Mouse (Mus musculus) MEL (cell line): ENCODE data around the gene Olfr1308. TPM values are rescaled to one million over a fixed set of nuclear protein-coding genes. Genes with fewer than 3 reads are reported as not detected.

Experiments
- DNase-seq: peaks from one replicate; pipeline ENCODE4 v3.0.0; 2011; ENCODE audit warnings: low read depth, low spot score
- H3K27ac ChIP-seq: 2 replicates; pipeline ENCODE4 v1.5.1; 2012; ENCODE audit warnings: low read depth, mild to moderate bottlenecking, control low read depth, low read length, moderate library complexity; ENCODE audit not compliant: control insufficient read depth
- H3K27me3 ChIP-seq, 2 experiments: fragments of 150-350 bp in 1 of 2; sonication (generic) in 1 of 2; 2 replicates each; pipeline ENCODE4 v1.6.1; 2012; ENCODE audit warnings: low read length in 2 of 2, mild to moderate bottlenecking in 2 of 2, improper control_type of control experiment in 1 of 2, moderate library complexity in 1 of 2; ENCODE audit not compliant: insufficient read depth in 2 of 2, control insufficient read depth in 1 of 2
- H3K36me3 ChIP-seq, 2 experiments: 2 replicates each; pipeline ENCODE4 v1.6.1; 2012 to 2014; ENCODE audit warnings: low read length in 2 of 2, improper control_type of control experiment in 1 of 2, inconsistent platforms in 1 of 2, mild to moderate bottlenecking in 1 of 2; ENCODE audit not compliant: insufficient read depth in 2 of 2, control insufficient read depth in 1 of 2
- H3K4me1 ChIP-seq, 2 experiments: fragments of 150-350 bp in 1 of 2; sonication (generic) in 1 of 2; 2 replicates each; pipeline ENCODE4 v1.6.1; 2012; ENCODE audit warnings: low read length in 2 of 2, improper control_type of control experiment in 1 of 2, mild to moderate bottlenecking in 1 of 2; ENCODE audit not compliant: insufficient read depth in 2 of 2, control insufficient read depth in 1 of 2
- H3K4me3 ChIP-seq, 2 experiments: fragments of 150-350 bp in 1 of 2; sonication (generic) in 1 of 2; 2 replicates each; pipeline ENCODE4 v1.5.1; 2012; ENCODE audit warnings: low read depth in 2 of 2, low read length in 2 of 2, mild to moderate bottlenecking in 2 of 2, moderate library complexity in 2 of 2, control low read depth in 1 of 2, improper control_type of control experiment in 1 of 2; ENCODE audit not compliant: control insufficient read depth in 1 of 2, insufficient read depth in 1 of 2
- H3K79me2 ChIP-seq: 2 replicates; pipeline ENCODE4 v1.6.1; 2012; ENCODE audit warnings: mild to moderate bottlenecking, low read length, moderate library complexity; ENCODE audit not compliant: control insufficient read depth, poor library complexity, insufficient read depth
- H3K9ac ChIP-seq: 2 replicates; pipeline ENCODE4 v1.6.1; 2012; ENCODE audit warnings: low read depth, mild to moderate bottlenecking, control low read depth, low read length, moderate library complexity; ENCODE audit not compliant: control insufficient read depth, poor library complexity, severe bottlenecking
- H3K9me3 ChIP-seq: fragments of 150-350 bp; sonication (generic); replicated peaks from 2 replicates; pipeline ENCODE4 v1.6.1; 2012; ENCODE audit warnings: mild to moderate bottlenecking, low read length, improper control_type of control experiment, moderate library complexity; ENCODE audit not compliant: insufficient read depth
- BHLHE40 ChIP-seq: IDR thresholded peaks from 2 replicates; pipeline ENCODE4 v1.6.1; 2012; ENCODE audit warnings: low read depth, mild to moderate bottlenecking, inconsistent platforms, low read length, improper control_type of control experiment, borderline replicate concordance
- CTCF ChIP-seq, 3 experiments: IDR thresholded peaks in 2 of 3; conservative IDR thresholded peaks in 1 of 3; 2 replicates each; pipeline ENCODE4 v1.5.1; 2011 to 2012; ENCODE audit warnings: low read length in 3 of 3, low read depth in 2 of 3, mild to moderate bottlenecking in 2 of 3, improper control_type of control experiment in 1 of 3, inconsistent platforms in 1 of 3, mixed read lengths in 1 of 3, moderate library complexity in 1 of 3; ENCODE audit not compliant: control insufficient read depth in 1 of 3, insufficient read depth in 1 of 3, poor library complexity in 1 of 3, severe bottlenecking in 1 of 3
- ELF1 ChIP-seq: IDR thresholded peaks from 2 replicates; pipeline ENCODE4 v1.6.1; 2014; ENCODE audit warnings: low read depth, mild to moderate bottlenecking, inconsistent platforms, low read length, improper control_type of control experiment, moderate library complexity
- HCFC1 ChIP-seq: IDR thresholded peaks from 2 replicates; pipeline ENCODE4 v1.6.1; 2012; ENCODE audit warnings: low read depth, mild to moderate bottlenecking, inconsistent platforms, low read length, improper control_type of control experiment, moderate library complexity
- JUND ChIP-seq: IDR thresholded peaks from 2 replicates; pipeline ENCODE4 v1.6.1; 2011; ENCODE audit warnings: low read depth, mild to moderate bottlenecking, improper control_type of control experiment, low read length
- KAT2A ChIP-seq: conservative IDR thresholded peaks from 2 replicates; pipeline ENCODE4 v1.6.1; 2012; ENCODE audit warnings: low read depth, low read length, improper control_type of control experiment, inconsistent platforms
- MAZ ChIP-seq: IDR thresholded peaks from 2 replicates; pipeline ENCODE4 v1.6.1; 2012; ENCODE audit warnings: low read depth, mild to moderate bottlenecking, inconsistent platforms, low read length, improper control_type of control experiment
- MEF2A ChIP-seq: IDR thresholded peaks from 2 replicates; pipeline ENCODE4 v1.6.1; 2014; ENCODE audit warnings: low read depth, mild to moderate bottlenecking, inconsistent platforms, low read length, improper control_type of control experiment; ENCODE audit not compliant: poor library complexity, insufficient replicate concordance, severe bottlenecking; ENCODE audit errors: extremely low read depth
- MYC ChIP-seq: IDR thresholded peaks from 2 replicates; pipeline ENCODE4 v1.6.1; 2011; ENCODE audit warnings: low read depth, mild to moderate bottlenecking, low read length, improper control_type of control experiment, moderate library complexity
- NELFE ChIP-seq: IDR thresholded peaks from 2 replicates; pipeline ENCODE4 v1.6.1; 2011; ENCODE audit warnings: low read depth, low read length, improper control_type of control experiment
- POLR2AphosphoS2 ChIP-seq: IDR thresholded peaks from 2 replicates; pipeline ENCODE4 v1.6.1; 2011; ENCODE audit warnings: low read length, improper control_type of control experiment
- POLR2AphosphoS5 ChIP-seq: IDR thresholded peaks from 2 replicates; pipeline ENCODE4 v1.6.1; 2012; ENCODE audit warnings: low read depth, borderline replicate concordance, mild to moderate bottlenecking, inconsistent platforms, low read length, moderate library complexity, mixed read lengths
- TAL1 ChIP-seq: IDR thresholded peaks from 2 replicates; pipeline ENCODE4 v1.6.1; 2012; ENCODE audit warnings: mild to moderate bottlenecking, inconsistent platforms, low read length, moderate library complexity, mixed read lengths
- UBTF ChIP-seq: IDR thresholded peaks from 2 replicates; pipeline ENCODE4 v1.6.1; 2012; ENCODE audit warnings: low read depth, mild to moderate bottlenecking, inconsistent platforms, low read length, improper control_type of control experiment, moderate library complexity, borderline replicate concordance; ENCODE audit not compliant: insufficient read depth
- USF1 ChIP-seq: IDR thresholded peaks from 2 replicates; pipeline ENCODE4 v1.6.1; 2014; ENCODE audit warnings: low read depth, mild to moderate bottlenecking, inconsistent platforms, low read length, improper control_type of control experiment, moderate library complexity
- USF2 ChIP-seq, 2 experiments: IDR thresholded peaks; 2 replicates each; pipeline ENCODE4 v1.6.1; 2011 to 2012; ENCODE audit warnings: improper control_type of control experiment in 2 of 2, low read length in 2 of 2, borderline replicate concordance in 1 of 2, inconsistent platforms in 1 of 2, low read depth in 1 of 2, mild to moderate bottlenecking in 1 of 2; ENCODE audit not compliant: insufficient read depth in 1 of 2
- ZC3H11A ChIP-seq: IDR thresholded peaks from 2 replicates; pipeline ENCODE4 v1.6.1; 2012; ENCODE audit warnings: low read depth, mild to moderate bottlenecking, inconsistent platforms, low read length, improper control_type of control experiment
- ZKSCAN1 ChIP-seq: IDR thresholded peaks from 2 replicates; pipeline ENCODE4 v1.6.1; 2012; ENCODE audit warnings: low read depth, mild to moderate bottlenecking, inconsistent platforms, low read length, improper control_type of control experiment, moderate library complexity
- ZNF384 ChIP-seq: IDR thresholded peaks from 2 replicates; pipeline ENCODE4 v1.6.1; 2012; ENCODE audit warnings: low read depth, mild to moderate bottlenecking, inconsistent platforms, low read length, improper control_type of control experiment
- polyA plus RNA-seq, 2 experiments: library from polyadenylated mRNA; stranded (reverse) in 1 of 2; unstranded in 1 of 2; fragments of >175 nt in 1 of 2; fragments of >200 nt in 1 of 2; gene quantifications; 2 replicates each; pipeline versions ENCODE4 v1.2.1 to v1.2.4; 2012; ENCODE audit warnings: low replicate concordance in 2 of 2, low read depth in 1 of 2; ENCODE audit not compliant: insufficient read length in 2 of 2, insufficient read depth in 1 of 2, missing spikeins in 1 of 2
- total RNA-seq: library from RNA; depleted of rRNA; stranded (reverse); fragments of 300-350 nt; gene quantifications from 2 replicates; pipeline ENCODE4 v1.2.3, GENCODE M21; 2012; rRNA removed

Olfr1308 gene
- total RNA-seq, result not detected in 2 replicates
- not detected for polyA plus RNA-seq

GRCm38 (mm10) chr2:111964844-111965243, at the start of gene Olfr1308:
Gene Olfr1308, minus strand, starts transcription at chr2:111964944.
- Histone ChIP-seq H3K9me3 (no peaks in the 10 kb centered on the region), H3K27ac (no peak within 1 kb of the TSS), H3K4me1 (no peaks in the 10 kb centered on the region), H3K27me3 (no peaks in the 10 kb centered on the region), H3K9ac (no peak within 1 kb of the TSS), H3K79me2 (no peaks in the 10 kb centered on the region), H3K4me3 (no peak within 1 kb of the TSS), H3K36me3 (no peaks in the 10 kb centered on the region)
- no peak for DNase-seq
- TF ChIP-seq ELF1 (no peak), MEF2A (no peak), BHLHE40 (no peak), UBTF (no peak), CTCF (IDR thresholded peaks at IDR 0.05 in 2 of 3, conservative IDR thresholded peaks at IDR 0.05 in 1 of 3; ENCODE audit: control insufficient read depth in 1 of 3, insufficient read depth in 1 of 3, low read depth in 2 of 3, low read length in 3 of 3, poor library complexity in 1 of 3, severe bottlenecking in 1 of 3) (no peak), POLR2AphosphoS5 (no peak), POLR2AphosphoS2 (no peak), ZKSCAN1 (no peak), USF2 (IDR thresholded peaks at IDR 0.05; ENCODE audit: borderline replicate concordance in 1 of 2, insufficient read depth in 1 of 2, low read depth in 1 of 2, low read length in 2 of 2) (no peak), NELFE (no peak), TAL1 (no peak), MAZ (no peak), KAT2A (no peak), MYC (no peak), ZC3H11A (no peak), HCFC1 (no peak)

GRCm38 (mm10) chr2:112012608-112013007, 47.9 kb upstream of the Olfr1308 start, which contains the start of gene Olfr1310:
Gene Olfr1310, minus strand, starts transcription at chr2:112012708.
- Histone ChIP-seq H3K9me3 (no peaks in the 10 kb centered on the region), H3K9ac (no peak within 1 kb of the TSS), H3K4me3 (no peak within 1 kb of the TSS), H3K4me1 (no peaks in the 10 kb centered on the region), H3K36me3 (no peaks in the 10 kb centered on the region), H3K27me3 (no peaks in the 10 kb centered on the region), H3K79me2 (no peaks in the 10 kb centered on the region), H3K27ac (no peak within 1 kb of the TSS)
- TF ChIP-seq USF1, result no peak
- TF ChIP-seq JUND, result no peak
- no peak for TF ChIP-seq ZC3H11A
- no peak for TF ChIP-seq ZNF384
- TF ChIP-seq UBTF, result no peak
- no peak for DNase-seq
